15 mouse cellular contexts compared by ENCODE assay signal in genomic region chr7:132478295-132478809, GRCm38 (mm10).
DNase-seq lines count a peak whose midpoint lies in the region; ATAC-seq and TF ChIP-seq lines count a peak whose summit lies in the region.
"Had no signal": no experiment of that assay in that cellular context is flagged by ENCODE, and none has a peak within 500 bp of the region (broad histone marks: within the 10 kb centered on the region; RNA-seq: fewer than 3 reads in every experiment).

No protein-coding gene starts in this region.

- intact Hi-C loops in left cerebral cortex, adult 2 months (cut with DNase I), result no loop called here
- intact Hi-C loops in gastrocnemius, postnatal 36 days (cut with DNase I), result no loop called here

- TF ChIP-seq CTCF in left cerebral cortex, adult 2 months (IDR thresholded peaks at IDR 0.05), result no peak

- no peaks in the 10 kb centered on the region for H3K9me3 ChIP-seq in midbrain, embryonic 10.5 days (replicated peaks)
- no peaks in the 10 kb centered on the region for H3K9me3 ChIP-seq in midbrain, embryonic 11.5 days (ENCODE audit: control insufficient read depth, low read length)
- H3K9me3 ChIP-seq in forebrain, embryonic 14.5 days (replicated peaks; ENCODE audit: control insufficient read depth, low read length), result no peaks in the 10 kb centered on the region
- no peaks in the 10 kb centered on the region for H3K9me3 ChIP-seq in hindbrain, embryonic 16.5 days (ENCODE audit: control insufficient read depth, low read length)
- no peaks in the 10 kb centered on the region for H3K9me3 ChIP-seq in neural tube, embryonic 15.5 days (replicated peaks)
- H3K9me3 ChIP-seq: embryonic facial prominence, embryonic 15.5 days; neural tube, embryonic 12.5 days had no signal

- H3K27me3 ChIP-seq in midbrain, embryonic 10.5 days (ENCODE audit: low read depth, poor library complexity, severe bottlenecking), result no peaks in the 10 kb centered on the region; the same call in 1 of the 2 replicates
- H3K27me3 ChIP-seq in midbrain, embryonic 11.5 days (ENCODE audit: control insufficient read depth, insufficient read depth, low read length), result no peaks in the 10 kb centered on the region; the same call in 1 of the 2 replicates
- H3K27me3 ChIP-seq in forebrain, embryonic 14.5 days (replicated peaks; ENCODE audit: control insufficient read depth, insufficient read depth, low read length), result no peaks in the 10 kb centered on the region
- no peaks in the 10 kb centered on the region; the same call in 1 of the 2 replicates for H3K27me3 ChIP-seq in hindbrain, embryonic 16.5 days (replicated peaks; ENCODE audit: control insufficient read depth, insufficient read depth, low read length)
- H3K27me3 ChIP-seq in neural tube, embryonic 15.5 days (replicated peaks), result no peaks in the 10 kb centered on the region
- H3K27me3 ChIP-seq: embryonic facial prominence, embryonic 15.5 days; neural tube, embryonic 12.5 days had no signal

- no peak for ATAC-seq in midbrain, embryonic 11.5 days (ENCODE audit: low FRiP score)
- peak; percentile 66 for ATAC-seq in forebrain, embryonic 14.5 days
- ATAC-seq in hindbrain, embryonic 16.5 days, result peak; percentile 67
- ATAC-seq in neural tube, embryonic 15.5 days (ENCODE audit: low FRiP score), result peak; percentile 57; the same call in 1 of the 2 replicates

- peaks cover 24% of the 10 kb centered on the region for H3K4me1 ChIP-seq in midbrain, embryonic 10.5 days
- no peaks in the 10 kb centered on the region for H3K4me1 ChIP-seq in midbrain, embryonic 11.5 days (ENCODE audit: control insufficient read depth, insufficient read depth, low read length)
- H3K4me1 ChIP-seq in forebrain, embryonic 14.5 days (ENCODE audit: control insufficient read depth, insufficient read depth, low read length), result peaks cover 12% of the 10 kb centered on the region; the same call in 1 of the 2 replicates
- H3K4me1 ChIP-seq in hindbrain, embryonic 16.5 days (ENCODE audit: control insufficient read depth, insufficient read depth, low read depth, low read length), result no peaks in the 10 kb centered on the region; the same call in 1 of the 2 replicates
- H3K4me1 ChIP-seq in neural tube, embryonic 15.5 days, result peaks cover 12% of the 10 kb centered on the region

- H3K36me3 ChIP-seq in midbrain, embryonic 10.5 days, result no peaks in the 10 kb centered on the region
- H3K36me3 ChIP-seq in midbrain, embryonic 11.5 days (ENCODE audit: control insufficient read depth, insufficient read depth, low read length), result no peaks in the 10 kb centered on the region
- H3K36me3 ChIP-seq in forebrain, embryonic 14.5 days (ENCODE audit: control insufficient read depth, insufficient read depth, low read length), result no peaks in the 10 kb centered on the region
- no peaks in the 10 kb centered on the region for H3K36me3 ChIP-seq in hindbrain, embryonic 16.5 days (ENCODE audit: control insufficient read depth, insufficient read depth, low read length)
- H3K36me3 ChIP-seq in neural tube, embryonic 15.5 days, result no peaks in the 10 kb centered on the region
- H3K36me3 ChIP-seq: embryonic facial prominence, embryonic 15.5 days; neural tube, embryonic 12.5 days had no signal

- no peak for DNase-seq in midbrain, embryonic 10.5 days (ENCODE audit: low spot score)
- no peak for DNase-seq in midbrain, embryonic 11.5 days (ENCODE audit: low spot score, missing footprints)
- peak; percentile 72 for DNase-seq in forebrain, embryonic 14.5 days (ENCODE audit: low spot score)
- no peak for DNase-seq in adrenal gland, postnatal 4 days (ENCODE audit: low spot score in 2 of 2)
- DNase-seq in left cerebral cortex, adult 2 months (ENCODE audit: extremely low spot score in 1 of 2, low spot score in 2 of 2), result no peak
- DNase-seq in gastrocnemius, postnatal 36 days, result no peak
- DNase-seq: heart, adult 18-20 months; heart, postnatal 36 days; kidney, adult 18-20 months; lung, adult 18-20 months; thymus, postnatal 4 days had no signal

- H3K9ac ChIP-seq in midbrain, embryonic 11.5 days (ENCODE audit: low read length), result no peak overlapping the region
- H3K9ac ChIP-seq in forebrain, embryonic 14.5 days (ENCODE audit: low read length), result no peak overlapping the region
- H3K9ac ChIP-seq in hindbrain, embryonic 16.5 days (ENCODE audit: low read depth, low read length), result no peak overlapping the region
- no peak overlapping the region for H3K9ac ChIP-seq in neural tube, embryonic 15.5 days (replicated peaks)
- H3K9ac ChIP-seq: embryonic facial prominence, embryonic 15.5 days; neural tube, embryonic 12.5 days had no signal

- 73% methylated on average over 9 of the region's 9 CpGs for WGBS in midbrain, embryonic 10.5 days
- 64% methylated on average over 9 of the region's 9 CpGs for WGBS in midbrain, embryonic 11.5 days
- WGBS in forebrain, embryonic 14.5 days, result 34% methylated on average over 9 of the region's 9 CpGs
- WGBS in hindbrain, embryonic 16.5 days, result 46% methylated on average over 9 of the region's 9 CpGs
- 52% methylated on average over 9 of the region's 9 CpGs for WGBS in neural tube, embryonic 15.5 days

- no peak overlapping the region for H3K4me2 ChIP-seq in midbrain, embryonic 11.5 days
- no peak overlapping the region for H3K4me2 ChIP-seq in forebrain, embryonic 14.5 days (ENCODE audit: low read length)
- no peak overlapping the region for H3K4me2 ChIP-seq in hindbrain, embryonic 16.5 days (ENCODE audit: low read length)
- no peak overlapping the region for H3K4me2 ChIP-seq in neural tube, embryonic 15.5 days
- H3K4me2 ChIP-seq: embryonic facial prominence, embryonic 15.5 days; neural tube, embryonic 12.5 days had no signal

- H3K4me3 ChIP-seq in midbrain, embryonic 10.5 days, result no peak overlapping the region
- H3K4me3 ChIP-seq in midbrain, embryonic 11.5 days (ENCODE audit: low read depth, low read length), result no peak overlapping the region
- H3K4me3 ChIP-seq in forebrain, embryonic 14.5 days (ENCODE audit: low read depth, low read length), result no peak overlapping the region
- H3K4me3 ChIP-seq in hindbrain, embryonic 16.5 days (ENCODE audit: low read length), result no peak overlapping the region
- H3K4me3 ChIP-seq in neural tube, embryonic 15.5 days (replicated peaks), result no peak overlapping the region
- no peak overlapping the region for H3K4me3 ChIP-seq in left cerebral cortex, adult 2 months
- H3K4me3 ChIP-seq: embryonic facial prominence, embryonic 15.5 days; neural tube, embryonic 12.5 days had no signal

- H3K27ac ChIP-seq in midbrain, embryonic 10.5 days (replicated peaks), result peak overlapping the region; percentile 46; the same call in 1 of the 2 replicates
- H3K27ac ChIP-seq in midbrain, embryonic 11.5 days (ENCODE audit: low read depth, low read length), result no peak overlapping the region
- peak overlapping the region; percentile 44; the same call in 1 of the 2 replicates for H3K27ac ChIP-seq in forebrain, embryonic 14.5 days (ENCODE audit: low read depth, low read length)
- peak overlapping the region; percentile 52 for H3K27ac ChIP-seq in hindbrain, embryonic 16.5 days (ENCODE audit: low read depth, low read length)
- H3K27ac ChIP-seq in neural tube, embryonic 15.5 days (replicated peaks), result peak overlapping the region; percentile 45
- no peak overlapping the region for H3K27ac ChIP-seq in left cerebral cortex, adult 2 months
- H3K27ac ChIP-seq: embryonic facial prominence, embryonic 15.5 days; neural tube, embryonic 12.5 days had no signal

Comparison
In these comparisons a context has a peak if more than half of its experiments do, and no peak if none do; other contexts are left out.
1. H3K27ac ChIP-seq: peak in midbrain, embryonic 10.5 days (single experiment), forebrain, embryonic 14.5 days (single experiment), hindbrain, embryonic 16.5 days (single experiment) and neural tube, embryonic 15.5 days (single experiment); none in midbrain, embryonic 11.5 days (single experiment) and left cerebral cortex, adult 2 months (single experiment).